Mouse (Mus musculus) kidney, embryonic 15.5 days (tissue): ENCODE results near the gene Lrch2. TPM values are rescaled to one million over a fixed set of nuclear protein-coding genes. Genes with fewer than 3 reads are reported as not detected.
"Not testable (repeated sequence)": the region's sequence is repeated elsewhere in the genome, so short reads cannot be mapped to it uniquely, and the experiment has no call there.

Experiments
- ATAC-seq: fragments of 200-750 bp; cut with Nextera tagmentation; replicated peaks from 2 replicates; pipeline ENCODE4 v1.8.0; 2017; ENCODE audit warnings: moderate TSS enrichment; ENCODE audit not compliant: low FRiP score
- H3K27ac ChIP-seq: fragments of 300-500 bp; sonication (generic); 2 replicates; pipeline ENCODE4 v1.5.1; 2015; ENCODE audit warnings: mild to moderate bottlenecking, inconsistent platforms
- H3K27me3 ChIP-seq: fragments of 300-500 bp; sonication (generic); 2 replicates; pipeline ENCODE4 v1.6.1; 2015; ENCODE audit warnings: inconsistent platforms
- H3K36me3 ChIP-seq: fragments of 300-500 bp; sonication (generic); 2 replicates; pipeline ENCODE4 v1.6.1; 2015; ENCODE audit warnings: inconsistent platforms
- H3K4me1 ChIP-seq: fragments of 300-500 bp; sonication (generic); 2 replicates; pipeline ENCODE4 v1.6.1; 2015; ENCODE audit warnings: inconsistent platforms
- H3K4me2 ChIP-seq: fragments of 300-500 bp; sonication (generic); 2 replicates; pipeline ENCODE4 v1.6.1; 2015; ENCODE audit warnings: moderate library complexity, mild to moderate bottlenecking, inconsistent platforms
- H3K4me3 ChIP-seq: fragments of 300-500 bp; sonication (generic); replicated peaks from 2 replicates; pipeline ENCODE4 v1.5.1; 2015; ENCODE audit warnings: mild to moderate bottlenecking, inconsistent platforms
- H3K9ac ChIP-seq: fragments of 300-500 bp; sonication (generic); 2 replicates; pipeline ENCODE4 v1.6.1; 2015; ENCODE audit warnings: mild to moderate bottlenecking, inconsistent platforms
- H3K9me3 ChIP-seq: fragments of 300-500 bp; sonication (generic); replicated peaks from 2 replicates; pipeline ENCODE4 v1.6.1; 2016; ENCODE audit warnings: inconsistent platforms
- WGBS: fragments of 180-500 bp; shearing (Covaris S2); methylation state at CpG from one replicate; pipeline ENCODE4 v1.1.7; 2015; ENCODE audit warnings: mixed read lengths; 5-methylcytosine and 5-hydroxymethylcytosine counted together
- polyA plus RNA-seq: library from polyadenylated mRNA; unstranded; fragments of >200 nt; fragmentation: Nextera tagmentation; extraction: Ambion mirVana; gene quantifications from 2 replicates; pipeline ENCODE4 v1.2.1, GENCODE M21; 2015

Lrch2 gene
- polyA plus RNA-seq, result 5.1 and 5.4 TPM in 2 replicates

- peak; percentile 95 for ATAC-seq
- Histone ChIP-seq H3K4me1 (no peaks in the 10 kb centered on the region), H3K9ac (peak within 1 kb of the TSS; percentile 45), H3K27me3 (no peaks in the 10 kb centered on the region), H3K9me3 (no peaks in the 10 kb centered on the region), H3K27ac (peak within 1 kb of the TSS; percentile 78), H3K4me3 (peak within 1 kb of the TSS; percentile 60), H3K36me3 (no peaks in the 10 kb centered on the region), H3K4me2 (peak within 1 kb of the TSS; percentile 56)
- 22% methylated on average over 30 of the region's 50 CpGs for WGBS
Measured at GRCm38 (mm10) chrX:147553421-147554201, at the start of gene Lrch2. TSS of gene Lrch2 (minus strand) at chrX:147554081.

GRCm38 (mm10) chrX:147540934-147541870, 12.7 kb downstream of the Lrch2 start:
- Histone ChIP-seq H3K4me3 (no peak overlapping the region), H3K9ac (no peak overlapping the region), H3K36me3 (no peaks in the 10 kb centered on the region), H3K9me3 (no peaks in the 10 kb centered on the region), H3K27me3 (no peaks in the 10 kb centered on the region), H3K4me2 (no peak overlapping the region), H3K4me1 (no peaks in the 10 kb centered on the region), H3K27ac (no peak overlapping the region)
- WGBS, result 64% methylated on average over 11 of the region's 11 CpGs
- ATAC-seq, result no peak

- H3K4me3 ChIP-seq, result no peak overlapping the region
- no peaks in the 10 kb centered on the region for H3K9me3 ChIP-seq
- H3K36me3 ChIP-seq, result no peaks in the 10 kb centered on the region
- H3K4me2 ChIP-seq, result no peak overlapping the region
- H3K27ac ChIP-seq, result no peak overlapping the region
- no peak overlapping the region for H3K9ac ChIP-seq
- H3K4me1 ChIP-seq, result no peaks in the 10 kb centered on the region
- no peaks in the 10 kb centered on the region for H3K27me3 ChIP-seq
- ATAC-seq, result no peak
Measured at GRCm38 (mm10) chrX:147538377-147538776, 15.5 kb downstream of the Lrch2 start.

GRCm38 (mm10) chrX:147537117-147537516, 16.8 kb downstream of the Lrch2 start:
- H3K36me3 ChIP-seq, H3K9me3 ChIP-seq, ATAC-seq, H3K4me2 ChIP-seq, H3K9ac ChIP-seq, H3K4me3 ChIP-seq, H3K27me3 ChIP-seq, H3K4me1 ChIP-seq, H3K27ac ChIP-seq: not testable (repeated sequence)
- WGBS, result 81% methylated on average over 3 of the region's 3 CpGs

GRCm38 (mm10) chrX:147535616-147536015, 18.3 kb downstream of the Lrch2 start:
- Histone ChIP-seq H3K9ac (no peak overlapping the region), H3K9me3 (no peaks in the 10 kb centered on the region), H3K4me3 (no peak overlapping the region), H3K4me1 (no peaks in the 10 kb centered on the region), H3K36me3 (no peaks in the 10 kb centered on the region), H3K27ac (no peak overlapping the region), H3K4me2 (no peak overlapping the region), H3K27me3 (no peaks in the 10 kb centered on the region)
- ATAC-seq, result no peak
- 78% methylated on average over 2 of the region's 2 CpGs for WGBS

GRCm38 (mm10) chrX:147531675-147532074, 22.2 kb downstream of the Lrch2 start:
- Histone ChIP-seq H3K36me3 (no peaks in the 10 kb centered on the region), H3K27ac (no peak overlapping the region), H3K4me2 (no peak overlapping the region), H3K4me1 (no peaks in the 10 kb centered on the region), H3K9ac (no peak overlapping the region), H3K9me3 (no peaks in the 10 kb centered on the region), H3K27me3 (no peaks in the 10 kb centered on the region), H3K4me3 (no peak overlapping the region)
- ATAC-seq, result no peak
- WGBS, result 44% methylated on average over 4 of the region's 4 CpGs

- Histone ChIP-seq H3K4me3 (no peak overlapping the region), H3K27ac (no peak overlapping the region), H3K27me3 (no peaks in the 10 kb centered on the region), H3K36me3 (no peaks in the 10 kb centered on the region), H3K4me2 (no peak overlapping the region), H3K9me3 (no peaks in the 10 kb centered on the region), H3K4me1 (no peaks in the 10 kb centered on the region), H3K9ac (no peak overlapping the region)
- no peak for ATAC-seq
- WGBS, result 64% methylated on average over 7 of the region's 7 CpGs
Measured at GRCm38 (mm10) chrX:147527646-147528172, 26.2 kb downstream of the Lrch2 start.

- H3K4me1 ChIP-seq, result no peaks in the 10 kb centered on the region
- no peak for ATAC-seq
- no peaks in the 10 kb centered on the region for H3K36me3 ChIP-seq
- H3K9me3 ChIP-seq, result no peaks in the 10 kb centered on the region
- no peaks in the 10 kb centered on the region for H3K27me3 ChIP-seq
- no peak overlapping the region for H3K4me2 ChIP-seq
- H3K27ac ChIP-seq, result no peak overlapping the region
- H3K4me3 ChIP-seq, result no peak overlapping the region
- WGBS, result 67% methylated on average over 2 of the region's 2 CpGs
- H3K9ac ChIP-seq, result no peak overlapping the region
Measured at GRCm38 (mm10) chrX:147489551-147489950, 64.3 kb downstream of the Lrch2 start.

GRCm38 (mm10) chrX:147453610-147454009, 100.3 kb downstream of the Lrch2 start, which contains the start of gene Vmn1r239-ps:
TSS of gene Vmn1r239-ps (minus strand) at chrX:147453710.
- WGBS, result 85% methylated on average over 1 of the region's 1 CpGs

GRCm38 (mm10) chrX:147443386-147443785, 110.5 kb downstream of the Lrch2 start:
- no peaks in the 10 kb centered on the region for H3K27me3 ChIP-seq
- H3K4me1 ChIP-seq, result no peaks in the 10 kb centered on the region
- no peak overlapping the region for H3K4me3 ChIP-seq
- peak; percentile 79; the same call in 1 of the 2 replicates for ATAC-seq
- H3K36me3 ChIP-seq, result no peaks in the 10 kb centered on the region
- 68% methylated on average over 4 of the region's 4 CpGs for WGBS
- no peaks in the 10 kb centered on the region for H3K9me3 ChIP-seq
- no peak overlapping the region for H3K4me2 ChIP-seq
- H3K9ac ChIP-seq, result no peak overlapping the region
- no peak overlapping the region for H3K27ac ChIP-seq

More at GRCm38 (mm10) chrX:147453610-147454009, 100.3 kb downstream of the Lrch2 start, which contains the start of gene Vmn1r239-ps:
- ATAC-seq, H3K4me3 ChIP-seq, H3K27ac ChIP-seq, H3K4me2 ChIP-seq, H3K9ac ChIP-seq, H3K4me1 ChIP-seq, H3K27me3 ChIP-seq, H3K9me3 ChIP-seq, H3K36me3 ChIP-seq: not testable (repeated sequence)

GRCm38 (mm10) chrX:147435400-147435799, 118.5 kb downstream of the Lrch2 start:
- H3K27ac ChIP-seq, result no peak overlapping the region
- H3K4me3 ChIP-seq, result no peak overlapping the region
- no peaks in the 10 kb centered on the region for H3K27me3 ChIP-seq
- H3K9me3 ChIP-seq, result no peaks in the 10 kb centered on the region
- WGBS, result 70% methylated on average over 2 of the region's 2 CpGs
- H3K4me1 ChIP-seq, result no peaks in the 10 kb centered on the region
- ATAC-seq, result no peak
- no peak overlapping the region for H3K9ac ChIP-seq
- no peaks in the 10 kb centered on the region for H3K36me3 ChIP-seq
- no peak overlapping the region for H3K4me2 ChIP-seq

GRCm38 (mm10) chrX:147429753-147430152, 124.1 kb downstream of the Lrch2 start:
- Histone ChIP-seq H3K27me3 (no peaks in the 10 kb centered on the region), H3K4me3 (no peak overlapping the region), H3K4me1 (no peaks in the 10 kb centered on the region), H3K9me3 (no peaks in the 10 kb centered on the region), H3K36me3 (no peaks in the 10 kb centered on the region), H3K4me2 (no peak overlapping the region), H3K27ac (no peak overlapping the region), H3K9ac (no peak overlapping the region)
- ATAC-seq, result no peak
- WGBS, result 50% methylated on average over 1 of the region's 1 CpGs
